ENCODE assay signal across 20 mouse cellular contexts in the genomic region with DNA sequence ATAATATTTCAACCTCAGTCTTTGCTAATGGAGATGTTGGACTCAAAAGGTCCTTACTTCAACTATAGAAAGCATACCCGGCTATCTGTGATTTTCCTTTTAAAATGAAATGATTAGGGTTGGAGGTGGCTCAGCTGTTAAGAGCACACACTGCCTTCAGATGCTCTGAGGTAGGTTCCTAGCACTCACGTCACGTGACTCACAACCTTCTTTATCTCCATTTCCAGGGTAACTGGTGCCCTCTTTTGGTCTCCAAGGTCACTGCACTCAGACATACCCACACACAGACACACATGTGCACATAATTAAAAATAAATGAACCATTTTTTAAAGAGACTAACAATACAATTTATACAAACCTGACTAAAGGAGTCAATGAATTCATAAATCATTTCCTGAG.
DNase-seq lines count a peak whose midpoint lies in the region; ATAC-seq and TF ChIP-seq lines count a peak whose summit lies in the region.
"Had no signal": no experiment of that assay in that cellular context is flagged by ENCODE, and none has a peak within 500 bp of the region (broad histone marks: within the 10 kb centered on the region; RNA-seq: fewer than 3 reads in every experiment).

No protein-coding gene starts in this region.

- no peaks in the 10 kb centered on the region for H3K79me2 ChIP-seq in heart, adult 2 months (replicated peaks; ENCODE audit: control insufficient read depth, insufficient read depth, low read length)

- TF ChIP-seq CTCF in heart, adult 2 months (IDR thresholded peaks at IDR 0.05) = peak; percentile 27; the same call in 1 of the 2 replicates
- TF ChIP-seq CTCF in lung, postnatal 0 days (IDR thresholded peaks at IDR 0.05) = peak; percentile 20; the same call in 1 of the 2 replicates
- peak; percentile 43 for TF ChIP-seq CTCF in Patski (IDR thresholded peaks at IDR 0.05)
- TF ChIP-seq CTCF in stomach, postnatal 0 days (IDR thresholded peaks at IDR 0.05; ENCODE audit: low read depth) = peak; percentile 23; the same call in 1 of the 2 replicates
- no peak for TF ChIP-seq CTCF in left cerebral cortex, adult 2 months (IDR thresholded peaks at IDR 0.05)

- H3K4me3 ChIP-seq in heart, adult 2 months = no peak overlapping the region
- no peak overlapping the region for H3K4me3 ChIP-seq in lung, postnatal 0 days (ENCODE audit: low read depth, low read length)
- no peak overlapping the region for H3K4me3 ChIP-seq in stomach, postnatal 0 days (ENCODE audit: low read depth, low read length)
- H3K4me3 ChIP-seq in left cerebral cortex, adult 2 months = no peak overlapping the region
- H3K4me3 ChIP-seq: embryonic facial prominence, embryonic 12.5 days; forebrain, embryonic 15.5 days; hindbrain, embryonic 15.5 days had no signal

- POLR2A ChIA-PET in Patski (lab: Charles Lee) = no interaction called here

- peaks cover 12% of the 10 kb centered on the region for H3K36me3 ChIP-seq in heart, adult 2 months (ENCODE audit: control insufficient read depth, insufficient read depth, low read length)
- H3K36me3 ChIP-seq in lung, postnatal 0 days (ENCODE audit: insufficient read depth, low read length) = no peaks in the 10 kb centered on the region
- H3K36me3 ChIP-seq in stomach, postnatal 0 days (ENCODE audit: control insufficient read depth, insufficient read depth, low read length) = no peaks in the 10 kb centered on the region
- H3K36me3 ChIP-seq: embryonic facial prominence, embryonic 12.5 days; forebrain, embryonic 15.5 days; hindbrain, embryonic 15.5 days had no signal

- no peaks in the 10 kb centered on the region for H3K9me3 ChIP-seq in lung, postnatal 0 days (ENCODE audit: low read length)
- no peaks in the 10 kb centered on the region for H3K9me3 ChIP-seq in stomach, postnatal 0 days (ENCODE audit: control insufficient read depth, low read length)
- H3K9me3 ChIP-seq: forebrain, embryonic 15.5 days; hindbrain, embryonic 15.5 days had no signal

- TF ChIP-seq EP300 in heart, adult 2 months (IDR thresholded peaks at IDR 0.05; ENCODE audit: insufficient read depth, low read depth, low read length) = no peak
- TF ChIP-seq EP300 in lung, postnatal 0 days (IDR thresholded peaks at IDR 0.05) = no peak
- TF ChIP-seq EP300 in stomach, postnatal 0 days (optimal IDR thresholded peaks at IDR 0.05) = no peak

- 97% methylated on average over 3 of the region's 3 CpGs for WGBS in heart, adult 2 months
- WGBS in lung, postnatal 0 days = 97% methylated on average over 3 of the region's 3 CpGs
- 81% methylated on average over 3 of the region's 3 CpGs for WGBS in stomach, postnatal 0 days

- H3K9ac ChIP-seq in heart, adult 2 months (ENCODE audit: low read depth, low read length) = no peak overlapping the region
- H3K9ac ChIP-seq in lung, postnatal 0 days (replicated peaks; ENCODE audit: low read depth) = no peak overlapping the region
- no peak overlapping the region for H3K9ac ChIP-seq in stomach, postnatal 0 days (ENCODE audit: low read length)
- H3K9ac ChIP-seq: embryonic facial prominence, embryonic 12.5 days; forebrain, embryonic 15.5 days; hindbrain, embryonic 15.5 days had no signal

- CTCF ChIA-PET in Patski (lab: Charles Lee) = no interaction called here

- DNase-seq in heart, adult 2 months = no peak
- no peak for DNase-seq in heart, postnatal 25 days (ENCODE audit: low spot score)
- no peak for DNase-seq in lung, postnatal 0 days (ENCODE audit: low spot score)
- DNase-seq in lung, adult 18-20 months = no peak
- DNase-seq in Patski (ENCODE audit: low read depth, low spot score) = no peak
- DNase-seq in stomach, postnatal 0 days (ENCODE audit: low spot score) = no peak
- no peak for DNase-seq in kidney, adult 18-20 months
- no peak for DNase-seq in left cerebral cortex, adult 2 months (ENCODE audit: extremely low spot score in 1 of 2, low spot score in 2 of 2)
- DNase-seq: adrenal gland, postnatal 14 days; cerebellum, adult 11-12 months; cerebellum, adult 9-10 months; cerebellum, postnatal 25 days; gastrocnemius, postnatal 36 days; heart, adult 18-20 months; heart, postnatal 36 days had no signal

- no peak overlapping the region for H3K27ac ChIP-seq in heart, adult 2 months
- no peak overlapping the region for H3K27ac ChIP-seq in lung, postnatal 0 days (ENCODE audit: low read length)
- no peak overlapping the region for H3K27ac ChIP-seq in stomach, postnatal 0 days (replicated peaks)
- no peak overlapping the region for H3K27ac ChIP-seq in left cerebral cortex, adult 2 months
- H3K27ac ChIP-seq: embryonic facial prominence, embryonic 12.5 days; forebrain, embryonic 15.5 days; hindbrain, embryonic 15.5 days had no signal

- no peaks in the 10 kb centered on the region for H3K27me3 ChIP-seq in heart, adult 2 months (ENCODE audit: control insufficient read depth, insufficient read depth, low read length)
- no peaks in the 10 kb centered on the region for H3K27me3 ChIP-seq in lung, postnatal 0 days (replicated peaks; ENCODE audit: insufficient read depth, low read length)
- no peaks in the 10 kb centered on the region for H3K27me3 ChIP-seq in Patski
- no peaks in the 10 kb centered on the region for H3K27me3 ChIP-seq in stomach, postnatal 0 days (ENCODE audit: control insufficient read depth, insufficient read depth, low read length)
- H3K27me3 ChIP-seq: embryonic facial prominence, embryonic 12.5 days; forebrain, embryonic 15.5 days; hindbrain, embryonic 15.5 days had no signal

- H3K4me1 ChIP-seq in heart, adult 2 months (ENCODE audit: control insufficient read depth, insufficient read depth, low read length) = peaks cover 11% of the 10 kb centered on the region
- peaks cover 5% of the 10 kb centered on the region; the same call in 1 of the 2 replicates for H3K4me1 ChIP-seq in lung, postnatal 0 days (ENCODE audit: insufficient read depth, low read depth, low read length)
- no peaks in the 10 kb centered on the region for H3K4me1 ChIP-seq in stomach, postnatal 0 days (replicated peaks; ENCODE audit: control insufficient read depth, insufficient read depth)
- H3K4me1 ChIP-seq: embryonic facial prominence, embryonic 12.5 days had no signal

- intact Hi-C loops in heart, adult 2 months (cut with DNase I) = loop anchor here (5.0 kb wide), 1 partner anchor 326 kb away; the partner anchor contains the start of genes Ccdc82 and Jrkl
- intact Hi-C loops in heart, postnatal 25 days (cut with DNase I) = loop anchor here (5.0 kb wide), 1 partner anchor 276 kb away; the partner anchor contains the start of gene Maml2
- intact Hi-C loops in left cerebral cortex, adult 2 months (cut with DNase I) = no loop called here

- in situ Hi-C loops in Patski (cut with MboI; ENCODE audit: low pct_unique_long_range_greater_than_20kb) = no loop called here

- H3K4me2 ChIP-seq in lung, postnatal 0 days (replicated peaks; ENCODE audit: low read depth, low read length) = no peak overlapping the region
- no peak overlapping the region for H3K4me2 ChIP-seq in stomach, postnatal 0 days (replicated peaks; ENCODE audit: low read depth)
- H3K4me2 ChIP-seq: embryonic facial prominence, embryonic 12.5 days; forebrain, embryonic 15.5 days; heart, embryonic 11.5 days; hindbrain, embryonic 15.5 days had no signal

- TF ChIP-seq POLR2A in heart, adult 2 months (IDR thresholded peaks at IDR 0.05; ENCODE audit: insufficient read depth, low read depth, low read length) = no peak

- no peak for ATAC-seq in lung, postnatal 0 days
- no peak for ATAC-seq in Patski
- ATAC-seq in stomach, postnatal 0 days (ENCODE audit: low FRiP score, low TSS enrichment) = no peak
- ATAC-seq: activated CD4-positive, CD25-positive, alpha-beta regulatory T cell, adult 4 months; forebrain, embryonic 15.5 days had no signal
